Mouse (Mus musculus): ENCODE measurements around the gene Rnf19b. TPM values are rescaled to one million over a fixed set of nuclear protein-coding genes. Genes with fewer than 3 reads are reported as not detected.
A peak's percentile ranks its signal among the peaks of the same experiment; 100 is the strongest.

Gene Rnf19b
- 10 to 100 TPM; 38.6 to 49.5 (median 41.8) TPM for total RNA-seq (2022)

DNA sequence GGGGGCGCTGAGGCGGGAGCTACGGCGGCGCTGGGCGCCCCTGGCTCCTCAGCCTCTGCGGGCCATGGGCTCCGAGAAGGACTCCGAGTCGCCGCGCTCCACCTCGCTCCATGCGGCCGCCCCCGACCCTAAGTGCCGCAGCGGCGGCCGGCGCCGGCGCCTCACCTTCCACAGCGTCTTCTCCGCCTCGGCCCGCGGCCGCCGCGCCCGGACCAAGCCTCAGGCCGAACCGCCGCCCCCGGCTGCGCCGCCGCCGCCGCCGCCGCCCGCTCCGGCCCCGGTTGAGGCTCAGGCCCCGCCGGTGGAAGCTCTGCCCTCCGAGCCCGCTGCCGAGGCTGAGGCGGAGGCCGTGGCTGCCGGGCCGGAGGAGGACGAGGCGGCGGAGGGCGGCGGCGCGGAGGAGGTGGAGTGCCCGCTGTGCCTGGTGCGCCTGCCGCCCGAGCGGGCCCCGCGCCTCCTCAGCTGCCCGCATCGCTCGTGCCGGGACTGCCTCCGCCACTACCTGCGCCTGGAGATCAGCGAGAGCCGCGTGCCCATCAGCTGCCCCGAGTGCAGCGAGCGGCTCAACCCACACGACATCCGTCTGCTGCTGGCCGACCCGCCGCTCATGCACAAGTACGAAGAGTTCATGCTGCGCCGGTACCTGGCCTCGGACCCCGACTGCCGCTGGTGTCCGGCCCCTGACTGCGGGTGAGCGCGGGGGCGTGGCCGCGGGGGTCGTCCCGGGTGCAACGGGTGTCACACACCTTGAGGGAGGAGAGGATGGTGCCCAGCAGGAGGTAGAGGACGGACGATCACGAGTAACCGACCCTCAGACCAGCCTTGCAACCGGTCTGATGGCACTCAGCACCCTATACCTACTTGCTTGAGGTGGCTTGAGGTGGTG, at the start of gene Rnf19b:
Gene Rnf19b, plus strand, starts transcription at position 65 of the 886 bp plus-strand sequence.
- DNase-seq (ENCODE audit: low spot score in 2 of 2): peak in 1 of 2 experiments; percentile 21

DNA sequence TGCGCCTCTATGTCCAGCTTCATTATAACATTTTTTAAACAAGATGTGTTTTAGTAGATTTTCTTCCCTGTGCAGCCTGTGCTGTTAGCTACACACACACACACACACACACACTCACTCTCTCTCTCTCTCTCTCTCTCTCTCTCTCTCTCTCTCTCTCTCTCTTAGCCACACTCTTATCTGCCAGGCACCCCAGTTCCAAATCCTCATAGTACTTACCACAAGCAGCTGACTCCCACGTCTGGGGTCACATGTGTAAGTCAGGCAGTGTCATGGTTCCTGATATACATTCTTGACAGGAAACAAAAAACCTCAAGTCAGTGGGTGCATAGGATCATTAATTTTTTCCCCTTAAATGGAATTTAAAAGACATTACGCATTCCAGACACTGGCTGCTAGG, 49.4 kb upstream of the Rnf19b start:
- DNase-seq (ENCODE audit: low spot score in 2 of 2): no peak

GRCm38 (mm10) chr4:129009521-129009920, 48.5 kb upstream of the Rnf19b start:
- DNase-seq (ENCODE audit: low spot score in 2 of 2): no peak

GRCm38 (mm10) chr4:129011604-129012121, 46.4 kb upstream of the Rnf19b start:
- DNase-seq (ENCODE audit: low spot score in 2 of 2): no peak

- DNase-seq (ENCODE audit: low spot score in 2 of 2): no peak
Measured at GRCm38 (mm10) chr4:129013151-129013864, 44.8 kb upstream of the Rnf19b start.

DNA sequence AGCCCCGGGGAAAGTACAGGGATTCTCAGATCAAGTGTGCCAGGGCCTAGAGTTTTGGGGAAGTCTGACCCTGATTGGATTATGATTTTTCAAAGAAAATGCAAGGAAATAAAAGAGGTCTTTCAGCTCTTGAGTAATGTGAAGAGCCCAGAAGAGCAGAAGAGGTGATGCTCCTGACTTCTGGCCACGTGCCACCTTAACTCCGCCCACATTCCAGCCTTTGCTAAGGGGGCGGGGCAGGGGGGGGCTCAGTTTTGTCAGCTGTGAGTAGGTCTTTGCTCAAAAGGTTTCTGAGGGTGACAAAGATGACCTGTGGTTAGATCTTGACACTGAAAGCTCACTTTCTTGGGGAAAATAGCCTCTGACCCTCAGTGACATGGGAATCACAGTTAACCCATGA, 41.7 kb upstream of the Rnf19b start:
- no peak for DNase-seq (ENCODE audit: low spot score in 2 of 2)

DNA sequence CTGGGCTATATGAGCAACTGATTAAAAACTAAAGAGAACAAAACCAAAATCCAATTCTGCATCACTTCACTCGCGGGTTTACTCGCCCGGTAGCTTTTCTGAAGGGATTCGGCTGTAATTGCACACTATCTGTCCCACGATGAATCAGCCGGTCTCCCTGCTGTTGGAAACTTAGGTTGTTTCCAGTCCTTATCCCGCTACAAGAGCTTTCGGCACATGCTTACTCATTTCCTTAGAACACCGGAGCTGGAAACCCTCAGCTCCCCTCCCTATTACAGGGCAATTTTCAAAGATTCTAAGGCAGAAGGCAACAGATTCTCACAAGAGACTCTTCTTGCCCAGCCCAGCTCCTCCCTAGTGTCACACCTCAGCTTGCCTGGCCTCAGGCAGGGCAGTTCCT, 40.9 kb upstream of the Rnf19b start:
- DNase-seq (ENCODE audit: low spot score in 2 of 2): no peak

DNA sequence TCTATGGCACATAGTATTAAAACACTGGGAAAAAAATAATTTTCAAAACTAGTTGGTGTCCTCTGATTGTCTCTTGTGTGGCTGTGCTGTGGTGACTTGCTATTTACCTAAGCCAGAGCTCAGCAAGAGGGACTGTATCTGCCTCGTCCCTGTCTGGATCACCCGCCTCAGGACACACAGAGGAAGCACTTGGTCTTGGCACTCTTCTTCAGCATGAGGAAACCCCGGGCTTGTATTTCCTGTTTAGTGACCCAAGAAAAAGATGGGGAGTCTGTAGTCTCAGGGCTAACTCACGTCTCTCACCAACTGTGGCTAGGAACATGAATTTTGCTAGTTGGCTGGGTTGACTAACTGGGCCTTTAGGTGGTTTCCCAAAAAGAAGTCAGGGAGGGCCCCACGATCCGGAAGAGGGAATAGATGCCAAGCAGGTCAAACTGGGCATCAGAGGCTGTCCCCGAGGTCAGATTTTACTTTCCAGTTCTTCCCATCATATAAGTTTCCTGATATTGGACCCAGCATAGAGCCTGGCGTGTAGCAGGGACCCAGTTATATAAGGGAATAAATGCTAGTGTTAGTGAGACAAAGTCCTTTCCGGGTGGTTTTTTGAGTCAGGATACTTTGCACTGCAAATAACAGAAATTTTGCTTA, 39.2 kb upstream of the Rnf19b start:
- DNase-seq (ENCODE audit: low spot score in 2 of 2): no peak

DNA sequence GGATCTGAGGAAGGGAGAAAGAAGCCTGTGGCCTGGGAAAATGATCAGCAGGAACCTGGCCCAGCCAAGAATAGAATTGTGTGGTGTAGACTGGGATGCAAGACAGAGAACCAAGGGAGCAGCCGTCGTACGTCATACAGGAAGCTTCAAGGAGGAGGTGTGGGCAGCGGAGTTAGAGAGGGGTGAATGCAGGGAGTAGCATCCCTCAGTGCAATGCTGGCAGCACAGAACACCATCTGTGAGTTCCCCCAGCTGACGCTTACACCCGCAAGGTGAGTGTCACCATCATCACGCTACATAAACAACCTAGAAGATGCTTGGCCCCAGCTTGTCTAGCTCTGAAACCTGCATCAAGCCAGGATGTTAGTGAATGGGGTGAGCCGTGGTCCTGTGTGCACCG, 38.3 kb upstream of the Rnf19b start:
- no peak for DNase-seq (ENCODE audit: low spot score in 2 of 2)

DNA sequence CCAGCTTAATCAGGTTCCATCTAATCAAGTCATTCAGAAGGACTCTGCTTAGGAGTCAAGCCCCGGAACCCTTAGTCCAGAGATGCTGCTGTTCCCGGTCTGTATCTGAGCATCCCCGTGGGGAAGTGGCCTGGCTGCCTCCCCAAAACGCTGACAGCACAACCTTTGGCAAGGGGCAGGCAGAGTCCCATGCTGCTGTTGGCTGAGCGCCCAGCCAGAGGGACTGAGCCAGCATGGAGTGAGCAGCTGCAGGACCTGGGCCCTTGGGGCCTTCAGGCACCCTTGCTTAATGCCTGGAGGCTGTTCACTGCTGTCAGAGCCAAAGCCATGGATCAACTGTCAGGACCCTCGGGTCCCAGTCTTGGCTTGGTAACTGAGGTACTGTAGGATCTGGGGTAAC, 37.6 kb upstream of the Rnf19b start:
- DNase-seq (ENCODE audit: low spot score in 2 of 2): peak; percentile 76 to 78

DNA sequence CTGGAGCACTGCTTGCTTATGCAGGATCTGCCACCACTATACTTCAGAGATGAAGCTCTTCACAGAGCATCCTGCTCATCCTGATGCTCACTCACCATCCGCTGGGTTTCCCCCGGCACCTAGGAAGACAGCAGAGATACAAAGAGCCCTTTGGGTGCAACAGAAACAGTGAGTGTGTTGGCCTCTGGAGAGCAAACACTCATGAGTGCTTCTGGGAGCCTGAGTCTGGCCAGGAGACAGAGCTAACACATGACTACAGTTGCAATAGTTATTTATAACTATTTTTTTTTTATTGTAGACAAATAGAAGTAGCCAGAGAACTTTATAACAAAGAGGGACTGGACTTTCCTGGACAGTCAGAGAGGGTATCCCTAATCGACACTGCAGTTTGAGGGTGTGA, 36.6 kb upstream of the Rnf19b start:
- DNase-seq (ENCODE audit: low spot score in 2 of 2): no peak

GRCm38 (mm10) chr4:129021886-129022285, 36.2 kb upstream of the Rnf19b start:
- DNase-seq (ENCODE audit: low spot score in 2 of 2): no peak

DNA sequence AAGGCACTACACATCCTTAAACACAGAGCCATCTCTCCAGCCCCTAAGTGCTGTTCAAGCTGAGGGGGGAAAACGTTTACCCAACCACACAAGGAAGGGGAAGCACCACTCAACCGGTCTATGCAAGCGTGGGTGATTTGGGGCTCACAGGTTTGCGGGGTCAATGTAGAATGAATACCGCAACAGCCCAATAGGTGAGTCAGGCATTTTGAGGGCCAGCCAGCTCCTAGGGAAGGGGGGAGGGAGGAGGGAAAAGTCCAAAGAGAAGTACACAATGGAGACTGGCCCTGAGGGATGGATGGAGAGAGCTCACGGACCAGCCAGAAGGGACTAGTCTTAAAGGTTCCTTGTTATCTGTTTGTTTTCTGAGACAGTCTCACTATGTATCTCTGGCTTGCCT, 34.2 kb upstream of the Rnf19b start:
- no peak for DNase-seq (ENCODE audit: low spot score in 2 of 2)

DNA sequence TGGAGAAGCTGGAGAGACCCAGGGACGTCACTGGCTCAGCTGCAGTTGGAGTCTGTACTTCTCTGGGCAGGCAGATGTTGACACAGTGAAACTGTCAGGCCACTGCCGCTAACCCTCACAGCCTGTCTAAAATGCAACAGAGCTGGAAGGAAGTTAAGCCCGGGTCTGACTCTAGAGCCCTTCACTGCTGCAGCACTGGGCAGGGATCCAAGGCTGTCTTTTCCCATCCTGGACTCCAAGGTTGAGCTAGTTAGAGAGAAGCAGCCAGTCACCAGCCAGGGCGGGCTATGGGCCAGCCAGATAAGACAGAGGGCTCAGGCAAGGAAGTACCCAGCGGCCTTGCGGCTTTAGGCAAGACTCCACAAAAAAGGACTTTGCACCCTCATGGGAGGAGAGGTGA, 33.3 kb upstream of the Rnf19b start:
- DNase-seq (ENCODE audit: low spot score in 2 of 2): no peak

GRCm38 (mm10) chr4:129025707-129026106, 32.4 kb upstream of the Rnf19b start:
- DNase-seq (ENCODE audit: low spot score in 2 of 2): no peak

DNA sequence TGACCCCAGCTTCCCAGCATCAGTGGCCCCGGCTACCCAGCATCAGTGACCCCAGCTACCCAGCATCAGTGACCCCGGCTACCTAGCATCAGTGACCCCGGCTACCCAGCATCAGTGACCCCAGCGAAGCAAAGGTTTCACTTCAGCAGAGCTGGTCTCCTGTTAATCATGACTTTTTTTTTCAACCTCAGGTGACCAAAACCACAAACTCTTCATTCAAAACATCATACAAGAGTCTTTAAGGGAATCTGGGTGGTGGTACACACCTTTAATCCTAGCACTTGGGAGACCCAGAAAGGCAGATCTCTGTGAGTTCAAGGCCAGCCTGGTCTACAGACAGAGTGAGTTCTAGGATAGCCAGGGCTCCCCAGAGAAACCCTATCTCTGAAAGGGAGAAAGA, 27.3 kb upstream of the Rnf19b start:
- DNase-seq (ENCODE audit: low spot score in 2 of 2): no peak

GRCm38 (mm10) chr4:129031408-129031965, 26.6 kb upstream of the Rnf19b start:
- DNase-seq (ENCODE audit: low spot score in 2 of 2): no peak

DNA sequence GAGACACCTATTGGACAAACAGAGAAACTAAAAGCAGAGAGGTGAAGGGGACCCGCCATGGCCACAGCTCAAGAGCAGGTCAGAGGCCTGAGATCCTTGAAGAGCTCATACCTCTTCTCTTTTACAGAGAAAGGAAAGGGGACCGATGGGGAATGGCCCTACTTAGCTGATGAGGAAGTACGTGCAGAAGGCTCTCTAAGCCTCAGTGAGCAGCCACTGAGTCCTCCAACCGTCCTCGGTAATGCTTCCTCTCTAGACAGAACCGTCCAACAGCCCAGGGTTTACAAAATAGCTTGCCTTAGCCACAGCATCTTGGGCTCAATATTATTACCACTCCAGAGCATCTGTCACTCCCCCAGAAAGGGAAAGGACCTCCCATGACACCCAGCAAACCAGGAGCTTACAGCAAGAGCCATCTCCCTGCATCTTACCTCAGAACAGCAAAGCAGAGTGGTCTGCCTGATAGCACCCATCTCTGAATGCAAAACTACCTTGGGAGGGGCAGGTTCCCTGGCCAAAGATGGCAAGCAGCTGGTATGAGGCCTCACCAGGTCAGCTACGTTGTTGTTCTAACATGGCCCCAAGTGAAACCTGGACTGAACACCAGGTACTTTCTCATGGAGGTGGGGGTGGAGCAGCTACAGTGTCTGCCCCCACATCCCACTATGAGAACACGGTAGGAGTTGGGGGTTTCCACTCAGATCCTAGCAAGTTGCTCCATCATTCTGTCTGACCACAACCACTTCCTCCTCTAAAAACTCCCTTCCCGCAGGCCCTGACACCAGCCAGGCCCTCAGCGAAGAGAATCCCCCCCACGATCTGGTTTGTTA, 25.7 kb upstream of the Rnf19b start:
- DNase-seq (ENCODE audit: low spot score in 2 of 2): no peak

GRCm38 (mm10) chr4:129032963-129033951, 24.8 kb upstream of the Rnf19b start:
- DNase-seq (ENCODE audit: low spot score in 2 of 2): no peak

Data from layer of hippocampus, adult 8-10 months (tissue).